24 mouse cellular contexts compared by ENCODE assay signal in the genomic region with DNA sequence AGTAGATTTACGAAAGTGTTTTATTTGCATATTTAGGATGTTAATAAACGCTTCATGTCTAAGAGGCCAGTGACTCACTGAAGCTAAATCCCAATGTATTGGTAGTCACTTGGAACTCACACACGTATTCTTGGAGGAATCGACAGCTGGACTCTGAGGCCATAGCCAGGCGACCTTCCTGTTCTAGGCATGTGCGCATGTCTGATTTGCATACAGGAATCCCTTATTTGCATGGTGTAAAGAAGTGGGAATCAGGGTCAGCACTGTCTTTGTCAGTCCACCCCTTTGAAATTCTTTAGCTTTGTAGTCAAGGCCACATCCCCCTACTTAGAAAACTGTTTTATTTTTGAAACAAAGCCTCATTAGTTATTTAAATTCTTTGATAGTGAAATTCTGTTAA.
DNase-seq lines count a peak whose midpoint lies in the region; ATAC-seq and TF ChIP-seq lines count a peak whose summit lies in the region.
"Had no signal": no experiment of that assay in that cellular context is flagged by ENCODE, and none has a peak within 500 bp of the region (broad histone marks: within the 10 kb centered on the region; RNA-seq: fewer than 3 reads in every experiment).

No protein-coding gene starts in this region.

- H3K4me3 ChIP-seq in midbrain, embryonic 12.5 days: no peak overlapping the region
- H3K4me3 ChIP-seq in midbrain, embryonic 10.5 days: no peak overlapping the region
- no peak overlapping the region for H3K4me3 ChIP-seq in CH12.LX (replicated peaks in 1 of 3; ENCODE audit: low read depth in 2 of 3, low read length in 2 of 3, poor library complexity in 1 of 3)
- H3K4me3 ChIP-seq: embryonic facial prominence, embryonic 13.5 days; embryonic facial prominence, embryonic 15.5 days; erythroblast, embryonic 14.5 days; forebrain, embryonic 10.5 days; forebrain, embryonic 12.5 days had no signal

- H3K36me3 ChIP-seq in midbrain, embryonic 12.5 days: no peaks in the 10 kb centered on the region
- no peaks in the 10 kb centered on the region for H3K36me3 ChIP-seq in midbrain, embryonic 10.5 days
- no peaks in the 10 kb centered on the region for H3K36me3 ChIP-seq in CH12.LX (replicated peaks in 1 of 2; ENCODE audit: control insufficient read depth in 1 of 2, insufficient read depth in 1 of 2, low read length in 1 of 2)
- H3K36me3 ChIP-seq: embryonic facial prominence, embryonic 13.5 days; embryonic facial prominence, embryonic 15.5 days; forebrain, embryonic 10.5 days; forebrain, embryonic 12.5 days had no signal

- H3K79me2 ChIP-seq in CH12.LX (replicated peaks; ENCODE audit: control insufficient read depth, extremely low read depth, insufficient read depth, poor library complexity, severe bottlenecking): no peaks in the 10 kb centered on the region

- peak; percentile 11 for DNase-seq in heart, adult 11 months
- no peak for DNase-seq in heart, adult 9 months (ENCODE audit: low spot score in 2 of 2)
- no peak for DNase-seq in midbrain, embryonic 10.5 days (ENCODE audit: low spot score)
- peak; percentile 8 for DNase-seq in CH12.LX (ENCODE audit: extremely low read depth)
- no peak for DNase-seq in cerebellum, postnatal 36 days
- DNase-seq: adrenal gland, adult 2 months; adrenal gland, postnatal 10 days; adrenal gland, postnatal 25 days; B cell, adult 2 months; cerebellum, adult 11-12 months; cerebellum, adult 2 months; cerebellum, adult 9-10 months; cerebellum, postnatal 10 days; cerebellum, postnatal 25 days; embryo, embryonic 11 days had no signal

- 69% methylated on average over 6 of the region's 6 CpGs for WGBS in midbrain, embryonic 12.5 days
- WGBS in midbrain, embryonic 10.5 days: 92% methylated on average over 6 of the region's 6 CpGs

- in situ Hi-C loops in CH12.LX (cut with MboI; ENCODE audit: low pct_ligation_motif_present, low pct_unique_long_range_greater_than_20kb, low sequenced_read_pairs): no loop called here

- ATAC-seq in midbrain, embryonic 12.5 days (ENCODE audit: low FRiP score, low read depth): peak; percentile 63; the same call in 1 of the 2 replicates
- ATAC-seq: CD4-positive, CD25-positive, alpha-beta regulatory T cell, adult 4 months; forebrain, embryonic 14.5 days; forebrain, embryonic 16.5 days had no signal

- TF ChIP-seq EP300 in CH12.LX (IDR thresholded peaks at IDR 0.05; ENCODE audit: low read length): no peak

- no peak for TF ChIP-seq CTCF in CH12.LX (conservative IDR thresholded peaks at IDR 0.05 in 1 of 2, IDR thresholded peaks at IDR 0.05 in 1 of 2; ENCODE audit: low read depth in 2 of 2, low read length in 2 of 2)

- no peak for TF ChIP-seq RAD21 in CH12.LX (IDR thresholded peaks at IDR 0.05; ENCODE audit: low read depth, low read length)

- H3K9me3 ChIP-seq in midbrain, embryonic 12.5 days: no peaks in the 10 kb centered on the region
- no peaks in the 10 kb centered on the region for H3K9me3 ChIP-seq in midbrain, embryonic 10.5 days (replicated peaks)
- no peaks in the 10 kb centered on the region for H3K9me3 ChIP-seq in CH12.LX (replicated peaks; ENCODE audit: low read length)
- H3K9me3 ChIP-seq: embryonic facial prominence, embryonic 13.5 days; embryonic facial prominence, embryonic 15.5 days; forebrain, embryonic 10.5 days; forebrain, embryonic 12.5 days had no signal

- H3K4me1 ChIP-seq in midbrain, embryonic 12.5 days: no peaks in the 10 kb centered on the region
- 0 out of 2 replicates have a peak, but pooled peaks cover 3% of the 10 kb centered on the region for H3K4me1 ChIP-seq in midbrain, embryonic 10.5 days
- peaks cover 0 to 3% of the 10 kb centered on the region in 2 experiments; a peak in 2 of 4 replicates for H3K4me1 ChIP-seq in CH12.LX (ENCODE audit: control insufficient read depth in 1 of 2, insufficient read depth in 2 of 2)
- H3K4me1 ChIP-seq: embryonic facial prominence, embryonic 13.5 days; embryonic facial prominence, embryonic 15.5 days; forebrain, embryonic 10.5 days; forebrain, embryonic 12.5 days had no signal

- no peaks in the 10 kb centered on the region for H3K27me3 ChIP-seq in midbrain, embryonic 12.5 days
- H3K27me3 ChIP-seq in midbrain, embryonic 10.5 days (ENCODE audit: low read depth, poor library complexity, severe bottlenecking): no peaks in the 10 kb centered on the region
- H3K27me3 ChIP-seq in CH12.LX (replicated peaks): no peaks in the 10 kb centered on the region
- H3K27me3 ChIP-seq: embryonic facial prominence, embryonic 13.5 days; embryonic facial prominence, embryonic 15.5 days; forebrain, embryonic 12.5 days had no signal

- H3K9ac ChIP-seq in midbrain, embryonic 12.5 days (replicated peaks): no peak overlapping the region
- H3K9ac ChIP-seq in CH12.LX (ENCODE audit: insufficient read depth, low read depth): no peak overlapping the region
- H3K9ac ChIP-seq: embryonic facial prominence, embryonic 13.5 days; embryonic facial prominence, embryonic 15.5 days; forebrain, embryonic 12.5 days had no signal

- H3K27ac ChIP-seq in midbrain, embryonic 12.5 days (replicated peaks): no peak overlapping the region
- H3K27ac ChIP-seq in midbrain, embryonic 10.5 days (replicated peaks): no peak overlapping the region
- H3K27ac ChIP-seq in CH12.LX (ENCODE audit: insufficient read depth, low read depth): no peak overlapping the region
- H3K27ac ChIP-seq: embryonic facial prominence, embryonic 13.5 days; embryonic facial prominence, embryonic 15.5 days; forebrain, embryonic 10.5 days; forebrain, embryonic 12.5 days had no signal

- dilution Hi-C loops in CH12.LX (cut with MboI; ENCODE audit: extremely low pct_ligation_motif_present, extremely low pct_unique_long_range_greater_than_20kb, low sequenced_read_pairs): no loop called here

- TF ChIP-seq POLR2A in CH12.LX (IDR thresholded peaks at IDR 0.05; ENCODE audit: low read depth, low read length): no peak

- H3K4me2 ChIP-seq in midbrain, embryonic 12.5 days (replicated peaks): no peak overlapping the region
- H3K4me2 ChIP-seq in CH12.LX (ENCODE audit: insufficient read depth, low read depth, poor library complexity, severe bottlenecking): no peak overlapping the region
- H3K4me2 ChIP-seq: embryonic facial prominence, embryonic 13.5 days; embryonic facial prominence, embryonic 15.5 days; forebrain, embryonic 12.5 days had no signal

TF ChIP-seq in CH12.LX, 34 proteins besides CTCF, POLR2A, EP300 and RAD21:
- TF ChIP-seq BHLHE40 (IDR thresholded peaks at IDR 0.05; ENCODE audit: low read depth, low read length) (peak; percentile 53), CHD2 (IDR thresholded peaks at IDR 0.05; ENCODE audit: low read length) (no peak)

Comparison
In these comparisons a context has a peak if more than half of its experiments do, and no peak if none do; other contexts are left out.
1. DNase-seq: peak in heart, adult 11 months (single experiment) and CH12.LX (single experiment); none in heart, adult 9 months (0 of 2), midbrain, embryonic 10.5 days (single experiment) and cerebellum, postnatal 36 days (0 of 2).